Comparison of ENCODE assay signal across 22 mouse cellular contexts in the genomic region with DNA sequence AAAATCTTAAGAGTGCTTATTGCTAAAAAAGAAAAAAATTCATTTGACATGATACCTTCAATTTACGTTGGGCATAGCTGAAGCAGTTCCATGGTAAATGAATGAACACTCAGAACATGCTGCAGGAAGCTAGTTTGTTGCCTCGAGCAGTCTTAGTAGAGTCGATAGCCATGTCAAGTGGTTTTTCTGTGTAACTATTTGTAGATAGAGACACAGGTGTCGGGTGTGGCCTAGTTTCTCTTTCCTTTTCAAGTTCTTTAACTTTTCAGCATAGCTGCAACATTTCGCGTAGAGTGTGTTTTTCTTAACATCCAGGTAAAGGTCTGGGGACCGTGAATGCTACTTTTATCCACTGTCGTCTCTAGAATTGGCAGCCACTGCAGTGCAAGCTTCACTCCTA. TPM values are rescaled to one million over a fixed set of nuclear protein-coding genes. Genes with fewer than 3 reads are reported as not detected.
A peak's percentile ranks its signal among the peaks of the same experiment; 100 is the strongest.
DNase-seq lines count a peak whose midpoint lies in the region; ATAC-seq and TF ChIP-seq lines count a peak whose summit lies in the region.
"Had no signal": no experiment of that assay in that cellular context is flagged by ENCODE, and none has a peak within 500 bp of the region (broad histone marks: within the 10 kb centered on the region; RNA-seq: fewer than 3 reads in every experiment).

No protein-coding gene starts in this region.

- H3K9me3 ChIP-seq in CH12.LX (replicated peaks; ENCODE audit: low read length): no peaks in the 10 kb centered on the region
- H3K9me3 ChIP-seq: embryonic facial prominence, embryonic 10.5 days; forebrain, embryonic 13.5 days; heart, embryonic 10.5 days; hindbrain, embryonic 12.5 days had no signal

- peak overlapping the region; percentile 83 for H3K4me2 ChIP-seq in CH12.LX (ENCODE audit: insufficient read depth, low read depth, poor library complexity, severe bottlenecking)
- H3K4me2 ChIP-seq: forebrain, embryonic 13.5 days; hindbrain, embryonic 12.5 days had no signal

- H3K4me1 ChIP-seq in CH12.LX (ENCODE audit: control insufficient read depth in 1 of 2, insufficient read depth in 2 of 2): peaks cover 2 to 30% of the 10 kb centered on the region in 2 experiments; a peak in 2 of 4 replicates
- H3K4me1 ChIP-seq: embryonic facial prominence, embryonic 10.5 days; forebrain, embryonic 13.5 days; heart, embryonic 10.5 days; hindbrain, embryonic 12.5 days had no signal

- ATAC-seq in inflammation-experienced regulatory T-cells, adult 6 months: peak; percentile 44
- no peak for ATAC-seq in megakaryocyte-erythroid progenitor cell, adult 5-6 weeks (replicated peaks; ENCODE audit: low FRiP score, low TSS enrichment, poor library complexity, severe bottlenecking)
- ATAC-seq: forebrain, embryonic 13.5 days; forebrain, postnatal 0 days; hindbrain, embryonic 16.5 days had no signal

- TF ChIP-seq POLR2A in CH12.LX (IDR thresholded peaks at IDR 0.05; ENCODE audit: low read depth, low read length): no peak

- H3K9ac ChIP-seq in CH12.LX (ENCODE audit: insufficient read depth, low read depth): peak overlapping the region; percentile 53
- H3K9ac ChIP-seq: forebrain, embryonic 13.5 days; forebrain, postnatal 0 days; hindbrain, embryonic 12.5 days had no signal

- 0 out of 2 replicates have a peak, but pooled peaks have one; percentile 29 for TF ChIP-seq EP300 in CH12.LX (IDR thresholded peaks at IDR 0.05; ENCODE audit: low read length)

- TF ChIP-seq CTCF in CH12.LX (conservative IDR thresholded peaks at IDR 0.05 in 1 of 2, IDR thresholded peaks at IDR 0.05 in 1 of 2; ENCODE audit: low read depth in 2 of 2, low read length in 2 of 2): no peak

- no peaks in the 10 kb centered on the region for H3K36me3 ChIP-seq in CH12.LX (replicated peaks in 1 of 2; ENCODE audit: control insufficient read depth in 1 of 2, insufficient read depth in 1 of 2, low read length in 1 of 2)
- H3K36me3 ChIP-seq: embryonic facial prominence, embryonic 10.5 days; heart, embryonic 10.5 days; hindbrain, embryonic 12.5 days had no signal

- TF ChIP-seq RAD21 in CH12.LX (IDR thresholded peaks at IDR 0.05; ENCODE audit: low read depth, low read length): no peak

- H3K27me3 ChIP-seq in CH12.LX (replicated peaks): no peaks in the 10 kb centered on the region
- H3K27me3 ChIP-seq: forebrain, embryonic 13.5 days; hindbrain, embryonic 12.5 days had no signal

- peak; percentile 6 for DNase-seq in testis, postnatal 14 days (ENCODE audit: low spot score)
- DNase-seq in testis, postnatal 10 days (ENCODE audit: low spot score): no peak
- peak; percentile 25 for DNase-seq in CH12.LX (ENCODE audit: extremely low read depth)
- DNase-seq in thymus, postnatal 25 days: peak; percentile 9
- no peak for DNase-seq in kidney, adult 8-10 months
- no peak for DNase-seq in lung, adult 18-20 months
- DNase-seq: adrenal gland, adult 2 months; adrenal gland, postnatal 25 days; cerebellum, adult 2 months; cerebellum, postnatal 10 days; forebrain, postnatal 0 days; gastrocnemius, postnatal 14 days; heart, adult 18-20 months; heart, postnatal 10 days; heart, postnatal 4 days had no signal

- no peaks in the 10 kb centered on the region for H3K79me2 ChIP-seq in CH12.LX (replicated peaks; ENCODE audit: control insufficient read depth, extremely low read depth, insufficient read depth, poor library complexity, severe bottlenecking)

- dilution Hi-C loops in CH12.LX (cut with MboI; ENCODE audit: extremely low pct_ligation_motif_present, extremely low pct_unique_long_range_greater_than_20kb, low sequenced_read_pairs): no loop called here

- in situ Hi-C loops in CH12.LX (cut with MboI; ENCODE audit: low pct_ligation_motif_present, low pct_unique_long_range_greater_than_20kb, low sequenced_read_pairs): no loop called here

- H3K4me3 ChIP-seq in CH12.LX (replicated peaks in 1 of 3; ENCODE audit: low read depth in 2 of 3, low read length in 2 of 3, poor library complexity in 1 of 3): no peak overlapping the region
- H3K4me3 ChIP-seq: embryonic facial prominence, embryonic 10.5 days; forebrain, embryonic 13.5 days; heart, embryonic 10.5 days; hindbrain, embryonic 12.5 days had no signal

- no peak overlapping the region for H3K27ac ChIP-seq in CH12.LX (ENCODE audit: insufficient read depth, low read depth)
- H3K27ac ChIP-seq: embryonic facial prominence, embryonic 10.5 days; forebrain, embryonic 13.5 days; heart, embryonic 10.5 days; hindbrain, embryonic 12.5 days had no signal

TF ChIP-seq in CH12.LX, 34 proteins besides CTCF, POLR2A, EP300 and RAD21:
- no peak for TF ChIP-seq SMC3 (IDR thresholded peaks at IDR 0.05; ENCODE audit: low read depth, low read length)
- peak; percentile 64; the same call in 1 of the 2 replicates for TF ChIP-seq MEF2A (IDR thresholded peaks at IDR 0.05; ENCODE audit: borderline replicate concordance, low read depth, low read length)
- peak; percentile 23; the same call in 1 of the 2 replicates for TF ChIP-seq ETS1 (conservative IDR thresholded peaks at IDR 0.05; ENCODE audit: low read depth, low read length)
- TF ChIP-seq E2F4 (IDR thresholded peaks at IDR 0.05; ENCODE audit: insufficient replicate concordance, low read depth, low read length): no peak
- no peak for TF ChIP-seq CHD1 (IDR thresholded peaks at IDR 0.05; ENCODE audit: low read depth, low read length)
- TF ChIP-seq TCF12 (IDR thresholded peaks at IDR 0.05; ENCODE audit: low read depth, low read length): peak; percentile 22; the same call in 1 of the 2 replicates
- TF ChIP-seq MYC (IDR thresholded peaks at IDR 0.05; ENCODE audit: low read depth, low read length): peak; percentile 60; the same call in 1 of the 2 replicates
- TF ChIP-seq IRF4 (IDR thresholded peaks at IDR 0.05; ENCODE audit: low read depth, low read length): peak; percentile 36; the same call in 1 of the 2 replicates

RNA-seq across cellular contexts. Expression of a gene that starts 53.5 kb away (rescaled TPM):
- total RNA-seq in CH12.LX (2012; rRNA removed) (71.2 and 76.1 TPM in 2 replicates), CH12.LX (2014; rRNA removed) (93.2 and 97.5 TPM in 2 replicates)
- 109 and 126 TPM in 2 replicates for polyA plus RNA-seq in CH12.LX (2012; ENCODE audit: insufficient read length, low read depth)
- 10 to 100 TPM; 19.8 to 22.7 (median 20.4) TPM for polyA plus RNA-seq in inflammation-experienced regulatory T-cells, adult 6 months (2017; shearing (Covaris generic))
- total RNA-seq in megakaryocyte-erythroid progenitor cell, adult 5-6 weeks (2014; fragmentation: Nextera tagmentation): 66.7 and 91.2 TPM in 2 replicates
- total RNA-seq in megakaryocyte-erythroid progenitor cell, adult 5-6 weeks (2017): 44.9 and 46.0 TPM in 2 replicates

Comparison
In these comparisons a context has a peak if more than half of its experiments do, and no peak if none do; other contexts are left out.
1. DNase-seq: peak in testis, postnatal 14 days (single experiment), CH12.LX (single experiment) and thymus, postnatal 25 days (single experiment); none in testis, postnatal 10 days (single experiment), kidney, adult 8-10 months (0 of 2) and lung, adult 18-20 months (0 of 2).